Mouse (Mus musculus) mouse embryonic stem cell (cell line): ENCODE measurements at regions not wholly inside any gene's neighbourhood (a gene's known extent, or its start where the extent isn't known, plus 50 kb on each side); places are given as distances from the start of the nearest gene placed in this dataset.

Source experiments
- in situ Hi-C, 2 experiments: fragments of 300-500 bp; cut with MboI; formaldehyde crosslinking; loops; 1 replicate in 1 of 2; 3 replicates in 1 of 2; pipeline ENCODE4 v1.14.3; 2019 to 2020; ENCODE audit warnings: low sequenced_read_pairs in 2 of 2, low pct_unique_long_range_greater_than_20kb in 1 of 2, mixed read lengths in 1 of 2; ENCODE audit not compliant: unreplicated experiment in 1 of 2

GRCm38 (mm10) chr3:61243876-61244527 lies 117.4 kb upstream of the Rap2b start:
- in situ Hi-C loops = loop anchor here (25.0 kb wide), 2 partner anchors 218 to 593 kb away; no protein-coding TSS in a partner anchor

- in situ Hi-C loops = loop anchor here (25.0 kb wide), 2 partner anchors 216 to 591 kb away; no protein-coding TSS in a partner anchor
These were observed 115.0 kb upstream of the Rap2b start for GRCm38 (mm10) chr3:61246429-61246828.

GRCm38 (mm10) chr3:61247344-61247743 lies 114.1 kb upstream of the Rap2b start:
- in situ Hi-C loops = loop anchor here (25.0 kb wide), 2 partner anchors 215 to 590 kb away; no protein-coding TSS in a partner anchor

GRCm38 (mm10) chr3:61255232-61255631 lies 106.2 kb upstream of the Rap2b start:
- in situ Hi-C loops = no loop called here

GRCm38 (mm10) chr3:61255643-61256042 lies 105.8 kb upstream of the Rap2b start:
- in situ Hi-C loops = no loop called here

GRCm38 (mm10) chr3:61268453-61269335 lies 92.7 kb upstream of the Rap2b start:
- in situ Hi-C loops = no loop called here

- in situ Hi-C loops = no loop called here
These were observed 75.4 kb upstream of the Rap2b start for GRCm38 (mm10) chr3:61285924-61286520.

GRCm38 (mm10) chr3:61288195-61288594 lies 73.2 kb upstream of the Rap2b start:
- in situ Hi-C loops = no loop called here

GRCm38 (mm10) chr3:61294855-61295254 lies 66.6 kb upstream of the Rap2b start:
- in situ Hi-C loops = no loop called here

GRCm38 (mm10) chr3:61297290-61297689 lies 64.1 kb upstream of the Rap2b start:
- in situ Hi-C loops = no loop called here

GRCm38 (mm10) chr3:61302214-61302613 lies 59.2 kb upstream of the Rap2b start:
- in situ Hi-C loops = no loop called here

GRCm38 (mm10) chr3:61303485-61303884 lies 58.0 kb upstream of the Rap2b start:
- in situ Hi-C loops = no loop called here

GRCm38 (mm10) chr3:61306306-61306705 lies 55.1 kb upstream of the Rap2b start:
- in situ Hi-C loops = no loop called here

GRCm38 (mm10) chr3:61308764-61309163 lies 52.7 kb upstream of the Rap2b start:
- in situ Hi-C loops = no loop called here

GRCm38 (mm10) chr3:61309197-61309596 lies 52.2 kb upstream of the Rap2b start:
- in situ Hi-C loops = no loop called here
